Mouse (Mus musculus): ENCODE measurements around the gene Ptrh1.

The Ptrh1 gene

GRCm38 (mm10) chr2:32788581-32788980 is 13.0 kb downstream of the Ptrh1 start:
- in situ Hi-C loops (cut with MboI, MseI), result no loop called here

GRCm38 (mm10) chr2:32791297-32791696 is 15.7 kb downstream of the Ptrh1 start:
- in situ Hi-C loops (cut with MboI, MseI), result no loop called here

GRCm38 (mm10) chr2:32795748-32796418 is 20.3 kb downstream of the Ptrh1 start:
- in situ Hi-C loops (cut with MboI, MseI), result no loop called here

- in situ Hi-C loops (cut with MboI, MseI), result no loop called here
Measured at GRCm38 (mm10) chr2:32798251-32798962, 22.8 kb downstream of the Ptrh1 start.

- in situ Hi-C loops (cut with MboI, MseI), result no loop called here
Measured at GRCm38 (mm10) chr2:32808816-32809566, 33.4 kb downstream of the Ptrh1 start.

GRCm38 (mm10) chr2:32811959-32812358 is 36.4 kb downstream of the Ptrh1 start:
- in situ Hi-C loops (cut with MboI, MseI), result loop anchor here in 1 of 2 experiments (10.0 kb wide), 1 partner anchor 293 kb away; no protein-coding TSS in a partner anchor

- in situ Hi-C loops (cut with MboI, MseI), result loop anchor here in 1 of 2 experiments (10.0 kb wide), 1 partner anchor 288 kb away; no protein-coding TSS in a partner anchor
Measured at GRCm38 (mm10) chr2:32816497-32816896, 40.9 kb downstream of the Ptrh1 start.

- in situ Hi-C loops (cut with MboI, MseI), result loop anchor here in 1 of 2 experiments (10.0 kb wide), 1 partner anchor 288 kb away; no protein-coding TSS in a partner anchor
Measured at GRCm38 (mm10) chr2:32816946-32817581, 41.5 kb downstream of the Ptrh1 start.

GRCm38 (mm10) chr2:32817589-32817988 is 42.0 kb downstream of the Ptrh1 start:
- in situ Hi-C loops (cut with MboI, MseI), result loop anchor here in 1 of 2 experiments (10.0 kb wide), 1 partner anchor 287 kb away; no protein-coding TSS in a partner anchor

- in situ Hi-C loops (cut with MboI, MseI), result loop anchor here in 1 of 2 experiments (10.0 kb wide), 1 partner anchor 287 kb away; no protein-coding TSS in a partner anchor
Measured at GRCm38 (mm10) chr2:32818208-32818607, 42.6 kb downstream of the Ptrh1 start.

- in situ Hi-C loops (cut with MboI, MseI), result no loop called here
Measured at GRCm38 (mm10) chr2:32821041-32821802, 45.6 kb downstream of the Ptrh1 start.

GRCm38 (mm10) chr2:32822643-32823042 is 47.1 kb downstream of the Ptrh1 start:
- in situ Hi-C loops (cut with MboI, MseI), result no loop called here

- in situ Hi-C loops (cut with MboI, MseI), result no loop called here
Measured at GRCm38 (mm10) chr2:32823153-32823552, 47.6 kb downstream of the Ptrh1 start.

- in situ Hi-C loops (cut with MboI, MseI), result no loop called here
Measured at GRCm38 (mm10) chr2:32823579-32824154, 48.1 kb downstream of the Ptrh1 start.

GRCm38 (mm10) chr2:32824181-32824580 is 48.6 kb downstream of the Ptrh1 start:
- in situ Hi-C loops (cut with MboI, MseI), result no loop called here

GRCm38 (mm10) chr2:32824778-32825177 is 49.2 kb downstream of the Ptrh1 start:
- in situ Hi-C loops (cut with MboI, MseI), result no loop called here

- in situ Hi-C loops (cut with MboI, MseI), result no loop called here
Measured at GRCm38 (mm10) chr2:32825796-32826195, 50.2 kb downstream of the Ptrh1 start.

Measured in T-helper 17 cell (primary cell).